Mouse (Mus musculus) limb, embryonic 10.5 days (tissue): ENCODE results near the gene Gm11634. TPM values are rescaled to one million over a fixed set of nuclear protein-coding genes. Genes with fewer than 3 reads are reported as not detected.
"Not testable (repeated sequence)": the region's sequence is repeated elsewhere in the genome, so short reads cannot be mapped to it uniquely, and the experiment has no call there.

ENCODE experiments used
- DNase-seq: peaks from one replicate; pipeline ENCODE4 v3.0.0-alpha.2; 2017; ENCODE audit warnings: low spot score
- H3K27ac ChIP-seq: fragments of 300-500 bp; sonication (generic); 2 replicates; pipeline ENCODE4 v1.5.1; 2016; ENCODE audit warnings: mild to moderate bottlenecking
- H3K27me3 ChIP-seq: fragments of 300-500 bp; sonication (generic); 2 replicates; pipeline ENCODE4 v1.6.1; 2016; ENCODE audit warnings: low read depth, mild to moderate bottlenecking; ENCODE audit not compliant: poor library complexity, severe bottlenecking
- H3K36me3 ChIP-seq: fragments of 300-500 bp; sonication (generic); 2 replicates; pipeline ENCODE4 v1.6.1; 2016; ENCODE audit warnings: mild to moderate bottlenecking, moderate library complexity
- H3K4me1 ChIP-seq: fragments of 300-500 bp; sonication (generic); 2 replicates; pipeline ENCODE4 v1.6.1; 2016
- H3K4me3 ChIP-seq: fragments of 300-500 bp; sonication (generic); 2 replicates; pipeline ENCODE4 v1.5.1; 2016; ENCODE audit warnings: mild to moderate bottlenecking, moderate library complexity
- H3K9me3 ChIP-seq: fragments of 300-500 bp; sonication (generic); replicated peaks from 2 replicates; pipeline ENCODE4 v1.6.1; 2016; ENCODE audit warnings: mild to moderate bottlenecking
- WGBS: fragments of 180-500 bp; shearing (Covaris S2); methylation state at CpG from one replicate; pipeline ENCODE4 v1.1.7; 2016; 5-methylcytosine and 5-hydroxymethylcytosine counted together
- polyA plus RNA-seq: library from polyadenylated mRNA; unstranded; fragments of >200 nt; fragmentation: Nextera tagmentation; extraction: Ambion mirVana; gene quantifications from 2 replicates; pipeline ENCODE4 v1.2.1, GENCODE M21; 2016

Gm11634 gene
- not detected in 2 replicates for polyA plus RNA-seq

- Histone ChIP-seq H3K27me3 (no peaks in the 10 kb centered on the region), H3K27ac (no peak within 1 kb of the TSS), H3K9me3 (no peaks in the 10 kb centered on the region), H3K4me1 (peaks cover 2% of the 10 kb centered on the region), H3K4me3 (no peak within 1 kb of the TSS), H3K36me3 (no peaks in the 10 kb centered on the region)
- 80% methylated on average over 6 of the region's 6 CpGs for WGBS
- DNase-seq = no peak
Measured at GRCm38 (mm10) chr11:101599156-101599555, at the start of gene Gm11634. TSS of gene Gm11634 (minus strand) at chr11:101599256.

- not testable (repeated sequence) for H3K9me3 ChIP-seq, H3K4me3 ChIP-seq, H3K27me3 ChIP-seq, H3K27ac ChIP-seq, H3K4me1 ChIP-seq, H3K36me3 ChIP-seq, DNase-seq
- 95% methylated on average over 10 of the region's 10 CpGs for WGBS
Measured at GRCm38 (mm10) chr11:101647093-101647492, 48.0 kb upstream of the Gm11634 start.

DNA sequence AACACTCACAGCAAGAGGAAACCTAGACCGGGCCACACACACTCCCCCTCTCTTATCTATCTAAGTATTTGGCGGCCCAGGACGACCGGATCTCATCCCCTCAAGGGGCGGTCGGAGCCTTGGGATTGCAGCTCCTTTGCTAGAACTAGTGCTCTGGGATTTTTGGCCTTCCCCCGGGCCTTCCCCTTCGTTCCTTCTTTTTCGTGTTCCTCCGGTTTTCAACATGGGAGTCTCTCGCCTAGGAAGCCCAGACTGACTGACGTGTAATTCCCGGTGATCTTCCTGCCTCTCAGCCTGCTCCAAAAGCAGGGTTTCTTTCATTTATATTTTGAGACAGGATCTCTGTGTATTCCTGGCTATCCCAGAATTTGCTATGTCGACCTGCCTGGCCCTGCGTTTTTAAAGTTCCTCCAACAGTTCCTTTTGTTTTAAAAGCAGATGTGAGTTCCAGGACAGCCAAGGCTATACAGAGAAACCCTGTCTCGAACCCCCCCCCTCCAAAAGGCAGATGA, 47.3 kb upstream of the Gm11634 start:
- H3K9me3 ChIP-seq, DNase-seq, H3K4me1 ChIP-seq, H3K27me3 ChIP-seq, H3K36me3 ChIP-seq: not testable (repeated sequence)
- peak overlapping the region; percentile 92 for H3K27ac ChIP-seq
- 17% methylated on average over 16 of the region's 16 CpGs for WGBS
- H3K4me3 ChIP-seq = peak overlapping the region; percentile 37

DNA sequence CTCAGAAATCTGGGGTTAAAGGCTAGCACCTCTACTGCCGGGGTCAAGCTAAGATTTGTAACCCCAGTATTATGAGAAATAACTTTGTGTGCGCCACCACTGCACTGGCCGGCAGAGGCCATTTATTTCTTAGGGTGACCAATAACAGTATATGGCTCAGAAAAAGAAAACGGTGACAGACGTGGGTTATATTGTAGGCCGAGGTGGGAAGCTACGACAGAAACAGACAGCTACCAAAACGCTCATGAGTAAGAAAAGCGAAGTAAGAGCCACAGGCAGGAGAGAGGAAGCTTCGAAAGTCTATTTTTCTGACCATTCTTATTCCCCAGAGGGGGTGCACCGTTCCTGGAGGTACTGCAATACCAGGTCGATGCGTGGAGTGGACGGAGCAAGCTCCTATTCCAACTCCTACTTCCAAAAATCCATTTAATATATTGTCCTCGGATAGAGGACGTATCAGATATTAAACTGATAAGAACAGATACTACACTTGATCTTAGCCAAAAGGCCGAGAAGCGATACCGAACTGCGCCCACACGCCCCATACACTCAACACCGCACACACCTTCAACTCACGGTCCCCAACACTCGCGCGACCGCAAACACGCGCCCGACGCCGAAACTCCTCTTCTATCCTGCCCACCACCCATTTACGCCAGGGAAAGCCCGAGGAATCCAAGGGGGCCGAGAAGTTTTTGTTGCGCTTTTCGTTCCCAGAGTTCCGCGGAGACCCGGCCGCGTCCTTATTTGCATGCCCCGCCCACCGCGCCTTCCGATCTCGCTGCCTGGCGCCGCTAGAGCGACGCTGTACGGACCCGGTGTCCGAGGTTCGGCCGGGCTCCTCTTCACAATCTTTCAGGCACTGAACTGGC, 46.6 kb upstream of the Gm11634 start:
- DNase-seq = peak; percentile 80
- Histone ChIP-seq H3K4me3 (peak overlapping the region; percentile 37), H3K27ac (peak overlapping the region; percentile 92)
- not testable (repeated sequence) for H3K9me3 ChIP-seq, H3K36me3 ChIP-seq, H3K27me3 ChIP-seq, H3K4me1 ChIP-seq
- 1% methylated on average over 45 of the region's 56 CpGs for WGBS

GRCm38 (mm10) chr11:101645043-101645410, 46.0 kb upstream of the Gm11634 start:
- WGBS = 5% methylated on average over 4 of the region's 4 CpGs
- not testable (repeated sequence) for H3K4me1 ChIP-seq, H3K4me3 ChIP-seq, H3K27ac ChIP-seq, DNase-seq, H3K36me3 ChIP-seq, H3K27me3 ChIP-seq, H3K9me3 ChIP-seq

- DNase-seq = no peak
- Histone ChIP-seq H3K36me3 (no peaks in the 10 kb centered on the region), H3K9me3 (no peaks in the 10 kb centered on the region), H3K4me1 (0 out of 2 replicates have a peak, but pooled peaks cover 3% of the 10 kb centered on the region), H3K4me3 (no peak overlapping the region), H3K27me3 (no peaks in the 10 kb centered on the region), H3K27ac (no peak overlapping the region)
- WGBS = 58% methylated on average over 3 of the region's 3 CpGs
Measured at GRCm38 (mm10) chr11:101644591-101644990, 45.5 kb upstream of the Gm11634 start.

DNA sequence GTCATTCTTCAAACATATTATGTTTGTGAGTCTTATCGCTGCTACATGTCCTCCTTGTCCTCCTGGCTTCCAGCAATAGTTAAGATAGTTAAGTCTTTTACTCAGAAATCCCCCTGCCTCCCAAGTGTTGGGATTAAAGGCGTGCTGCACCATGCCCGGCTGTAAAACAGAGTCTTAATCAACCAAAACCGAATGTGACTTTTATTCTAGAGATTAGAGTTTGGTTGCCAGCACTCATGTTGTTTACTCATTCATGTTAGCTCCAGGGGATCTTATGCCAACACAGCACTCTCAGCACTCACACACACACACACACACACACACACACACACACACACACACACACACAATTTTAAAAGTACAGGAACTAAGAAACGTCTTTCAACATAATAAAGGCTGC, 43.9 kb upstream of the Gm11634 start:
- Histone ChIP-seq H3K4me3 (no peak overlapping the region), H3K27ac (no peak overlapping the region), H3K4me1 (0 out of 2 replicates have a peak, but pooled peaks cover 3% of the 10 kb centered on the region), H3K27me3 (no peaks in the 10 kb centered on the region), H3K9me3 (no peaks in the 10 kb centered on the region), H3K36me3 (no peaks in the 10 kb centered on the region)
- 67% methylated on average over 5 of the region's 5 CpGs for WGBS
- no peak for DNase-seq

- DNase-seq = peak; percentile 67
- 7% methylated on average over 15 of the region's 26 CpGs for WGBS
Measured at GRCm38 (mm10) chr11:101641710-101642642, 42.9 kb upstream of the Gm11634 start.

GRCm38 (mm10) chr11:101640857-101641709, 42.0 kb upstream of the Gm11634 start:
- DNase-seq = peak; percentile 81
- not testable (repeated sequence) for H3K27me3 ChIP-seq, H3K4me1 ChIP-seq, H3K9me3 ChIP-seq, H3K36me3 ChIP-seq
- WGBS = 6% methylated on average over 53 of the region's 53 CpGs
- Histone ChIP-seq H3K4me3 (peak overlapping the region; percentile 43), H3K27ac (peak overlapping the region; percentile 85)

More at GRCm38 (mm10) chr11:101641710-101642642, 42.9 kb upstream of the Gm11634 start:
- H3K9me3 ChIP-seq, H3K4me1 ChIP-seq, H3K27me3 ChIP-seq, H3K36me3 ChIP-seq, H3K4me3 ChIP-seq: not testable (repeated sequence)
- H3K27ac ChIP-seq = peak overlapping the region; percentile 85

DNA sequence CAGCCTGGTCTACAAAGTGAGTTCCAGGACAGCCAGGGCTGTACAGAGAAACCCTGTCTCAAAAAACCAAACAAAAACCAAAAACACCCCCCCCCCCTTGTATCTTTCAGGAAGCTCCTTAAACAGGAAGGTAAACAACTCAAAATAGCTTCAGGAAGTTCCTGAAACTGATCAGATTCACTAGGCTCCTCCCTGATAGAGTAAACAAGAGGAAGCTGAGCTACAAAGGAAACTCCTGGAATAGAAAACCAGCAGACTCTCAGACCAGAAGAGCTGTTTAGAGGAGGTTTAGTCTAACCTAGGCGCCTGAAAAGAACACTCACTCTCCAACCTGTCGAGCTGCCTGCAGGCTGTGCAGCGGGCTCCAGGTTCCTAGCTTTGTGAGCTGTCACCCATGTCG, 40.7 kb upstream of the Gm11634 start:
- 89% methylated on average over 4 of the region's 4 CpGs for WGBS
- H3K9me3 ChIP-seq = no peaks in the 10 kb centered on the region
- peaks cover 10% of the 10 kb centered on the region for H3K36me3 ChIP-seq
- no peak overlapping the region for H3K27ac ChIP-seq
- 0 out of 2 replicates have a peak, but pooled peaks cover 3% of the 10 kb centered on the region for H3K4me1 ChIP-seq
- H3K27me3 ChIP-seq = no peaks in the 10 kb centered on the region
- no peak overlapping the region for H3K4me3 ChIP-seq
- DNase-seq = no peak

DNA sequence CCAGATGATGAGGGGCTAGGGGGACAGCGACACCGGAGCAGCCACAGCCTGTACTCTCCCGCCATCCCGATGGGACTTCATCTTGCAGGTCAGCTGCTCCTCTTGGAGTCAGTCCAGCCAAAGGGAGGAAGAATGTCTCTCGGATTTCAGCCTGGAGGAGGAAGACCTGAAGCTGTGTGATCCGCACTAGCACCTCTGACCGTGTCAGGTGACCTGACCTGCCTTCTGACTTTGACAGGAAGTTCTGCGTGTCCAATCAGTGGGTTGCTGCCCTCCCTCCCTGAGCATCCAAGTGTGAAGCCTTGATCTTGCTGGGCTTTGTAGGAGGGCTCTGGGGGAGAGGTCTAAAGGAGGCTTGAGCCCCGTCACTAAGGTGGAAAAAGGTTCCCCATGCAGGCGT, 36.6 kb upstream of the Gm11634 start:
- Histone ChIP-seq H3K9me3 (no peaks in the 10 kb centered on the region), H3K27ac (no peak overlapping the region), H3K4me1 (peaks cover 3% of the 10 kb centered on the region; the same call in 1 of the 2 replicates), H3K4me3 (no peak overlapping the region), H3K27me3 (no peaks in the 10 kb centered on the region), H3K36me3 (peaks cover 14% of the 10 kb centered on the region)
- 82% methylated on average over 10 of the region's 10 CpGs for WGBS
- no peak for DNase-seq

GRCm38 (mm10) chr11:101628733-101629417, 29.8 kb upstream of the Gm11634 start:
- DNase-seq, H3K36me3 ChIP-seq, H3K9me3 ChIP-seq, H3K27me3 ChIP-seq, H3K27ac ChIP-seq: not testable (repeated sequence)
- H3K4me1 ChIP-seq = peaks cover 20% of the 10 kb centered on the region
- H3K4me3 ChIP-seq = peak overlapping the region; percentile 60
- WGBS = 74% methylated on average over 4 of the region's 5 CpGs
